ENCODE assay signal across 22 mouse cellular contexts in genomic region chr5:97190695-97191094, GRCm38 (mm10).
DNase-seq lines count a peak whose midpoint lies in the region; ATAC-seq and TF ChIP-seq lines count a peak whose summit lies in the region.
"Had no signal": no experiment of that assay in that cellular context is flagged by ENCODE, and none has a peak within 500 bp of the region (broad histone marks: within the 10 kb centered on the region; RNA-seq: fewer than 3 reads in every experiment).

No protein-coding gene starts in this region.

- no peaks in the 10 kb centered on the region for H3K36me3 ChIP-seq in embryonic facial prominence, embryonic 11.5 days (replicated peaks; ENCODE audit: control insufficient read depth, insufficient read depth, low read depth, low read length)
- no peaks in the 10 kb centered on the region for H3K36me3 ChIP-seq in embryonic facial prominence, embryonic 10.5 days (replicated peaks)
- H3K36me3 ChIP-seq in limb, embryonic 12.5 days = no peaks in the 10 kb centered on the region
- H3K36me3 ChIP-seq in forebrain, embryonic 16.5 days (ENCODE audit: control insufficient read depth, insufficient read depth) = no peaks in the 10 kb centered on the region
- H3K36me3 ChIP-seq: hindbrain, embryonic 15.5 days had no signal

- no peaks in the 10 kb centered on the region for H3K4me1 ChIP-seq in embryonic facial prominence, embryonic 11.5 days (ENCODE audit: control insufficient read depth, insufficient read depth, low read length)
- 0 out of 2 replicates have a peak, but pooled peaks cover 6% of the 10 kb centered on the region for H3K4me1 ChIP-seq in embryonic facial prominence, embryonic 10.5 days
- H3K4me1 ChIP-seq in limb, embryonic 12.5 days (replicated peaks) = peaks cover 19% of the 10 kb centered on the region
- peaks cover 19% of the 10 kb centered on the region for H3K4me1 ChIP-seq in forebrain, embryonic 16.5 days (replicated peaks; ENCODE audit: control insufficient read depth, insufficient read depth, low read length)
- H3K4me1 ChIP-seq: megakaryocyte, embryonic 14.5 days had no signal

- no peak for TF ChIP-seq POLR2A in brain, embryonic 14.5 days (IDR thresholded peaks at IDR 0.05; ENCODE audit: borderline replicate concordance, extremely low read depth, insufficient read depth, insufficient read length, poor library complexity, severe bottlenecking)

- no peak overlapping the region for H3K27ac ChIP-seq in embryonic facial prominence, embryonic 11.5 days (replicated peaks; ENCODE audit: low read depth, low read length)
- no peak overlapping the region for H3K27ac ChIP-seq in embryonic facial prominence, embryonic 10.5 days (replicated peaks)
- peak overlapping the region; percentile 74 for H3K27ac ChIP-seq in limb, embryonic 12.5 days
- no peak overlapping the region; the same call in 1 of the 2 replicates for H3K27ac ChIP-seq in forebrain, embryonic 16.5 days (ENCODE audit: low read length)
- H3K27ac ChIP-seq: hindbrain, embryonic 15.5 days had no signal

- no peak overlapping the region for H3K4me3 ChIP-seq in embryonic facial prominence, embryonic 11.5 days (ENCODE audit: low read depth, low read length)
- H3K4me3 ChIP-seq in embryonic facial prominence, embryonic 10.5 days = no peak overlapping the region
- no peak overlapping the region for H3K4me3 ChIP-seq in limb, embryonic 12.5 days (replicated peaks)
- H3K4me3 ChIP-seq in forebrain, embryonic 16.5 days (replicated peaks; ENCODE audit: low read length) = no peak overlapping the region
- H3K4me3 ChIP-seq: hindbrain, embryonic 15.5 days; megakaryocyte, embryonic 14.5 days had no signal

- H3K4me2 ChIP-seq in embryonic facial prominence, embryonic 11.5 days (ENCODE audit: low read depth, low read length) = no peak overlapping the region
- no peak overlapping the region for H3K4me2 ChIP-seq in limb, embryonic 12.5 days
- no peak overlapping the region for H3K4me2 ChIP-seq in forebrain, embryonic 16.5 days (ENCODE audit: low read length)
- H3K4me2 ChIP-seq: heart, embryonic 11.5 days; hindbrain, embryonic 15.5 days had no signal

- WGBS in embryonic facial prominence, embryonic 11.5 days = 37% methylated on average over 3 of the region's 3 CpGs
- 58% methylated on average over 3 of the region's 3 CpGs for WGBS in embryonic facial prominence, embryonic 10.5 days
- WGBS in limb, embryonic 12.5 days = 14% methylated on average over 3 of the region's 3 CpGs
- WGBS in forebrain, embryonic 16.5 days = 45% methylated on average over 3 of the region's 3 CpGs

- DNase-seq in embryonic facial prominence, embryonic 11.5 days (ENCODE audit: low spot score) = peak; percentile 41
- DNase-seq in embryonic facial prominence, embryonic 10.5 days (ENCODE audit: low spot score) = no peak
- DNase-seq in left cerebral cortex, postnatal 4 days = peak; percentile 18
- DNase-seq in left cerebral cortex, postnatal 10 days (ENCODE audit: extremely low spot score in 1 of 2, low spot score in 2 of 2) = no peak
- DNase-seq in brain, embryonic 14.5 days (ENCODE audit: low read depth) = peak; percentile 52
- no peak for DNase-seq in testis, postnatal 14 days (ENCODE audit: low spot score)
- DNase-seq: adrenal gland, postnatal 36 days; cerebellum, adult 18-20 months; heart, postnatal 14 days; kidney, adult 11 months; kidney, postnatal 14 days; liver, postnatal 0 days; lung, postnatal 14 days; right cerebral cortex, adult 18-20 months; thymus, postnatal 36 days had no signal

- no peak overlapping the region for H3K9ac ChIP-seq in embryonic facial prominence, embryonic 11.5 days (replicated peaks; ENCODE audit: low read length)
- H3K9ac ChIP-seq in limb, embryonic 12.5 days (replicated peaks) = 0 out of 2 replicates have a peak overlapping the region, but pooled peaks have one; percentile 18
- no peak overlapping the region for H3K9ac ChIP-seq in forebrain, embryonic 16.5 days (replicated peaks; ENCODE audit: low read depth, low read length)
- H3K9ac ChIP-seq: hindbrain, embryonic 15.5 days; liver, postnatal 0 days had no signal

- intact Hi-C loops in left cerebral cortex, postnatal 4 days (cut with DNase I) = no loop called here
- intact Hi-C loops in left cerebral cortex, postnatal 10 days (cut with DNase I) = no loop called here

- no peak for TF ChIP-seq CTCF in brain, embryonic 14.5 days (IDR thresholded peaks at IDR 0.05; ENCODE audit: borderline replicate concordance, extremely low read depth, insufficient read depth, insufficient read length)

- no peaks in the 10 kb centered on the region for H3K9me3 ChIP-seq in embryonic facial prominence, embryonic 11.5 days (replicated peaks; ENCODE audit: control insufficient read depth, low read length)
- no peaks in the 10 kb centered on the region for H3K9me3 ChIP-seq in embryonic facial prominence, embryonic 10.5 days
- no peaks in the 10 kb centered on the region for H3K9me3 ChIP-seq in limb, embryonic 12.5 days
- no peaks in the 10 kb centered on the region for H3K9me3 ChIP-seq in forebrain, embryonic 16.5 days (ENCODE audit: control insufficient read depth, low read length)
- H3K9me3 ChIP-seq: hindbrain, embryonic 15.5 days; megakaryocyte, embryonic 14.5 days had no signal

- no peaks in the 10 kb centered on the region for H3K27me3 ChIP-seq in embryonic facial prominence, embryonic 11.5 days (ENCODE audit: control insufficient read depth, insufficient read depth, low read length)
- no peaks in the 10 kb centered on the region for H3K27me3 ChIP-seq in embryonic facial prominence, embryonic 10.5 days (replicated peaks; ENCODE audit: low read depth, poor library complexity, severe bottlenecking)
- no peaks in the 10 kb centered on the region for H3K27me3 ChIP-seq in limb, embryonic 12.5 days
- no peaks in the 10 kb centered on the region for H3K27me3 ChIP-seq in forebrain, embryonic 16.5 days (replicated peaks; ENCODE audit: control insufficient read depth, insufficient read depth, low read length)
- H3K27me3 ChIP-seq: megakaryocyte, embryonic 14.5 days had no signal

- no peak for ATAC-seq in embryonic facial prominence, embryonic 11.5 days (replicated peaks; ENCODE audit: insufficient number of reproducible peaks, low FRiP score, low TSS enrichment, low read depth)
- ATAC-seq in limb, embryonic 12.5 days (ENCODE audit: insufficient number of reproducible peaks, insufficient read depth, low FRiP score, low TSS enrichment, low read depth) = peak; percentile 71; the same call in 1 of the 2 replicates
- ATAC-seq in forebrain, embryonic 16.5 days = no peak
- ATAC-seq: CD4-positive, CD25-positive, alpha-beta regulatory T cell, adult 4 months; liver, postnatal 0 days; midbrain, embryonic 16.5 days had no signal

Comparison
In these comparisons a context has a peak if more than half of its experiments do, and no peak if none do; other contexts are left out.
1. DNase-seq: peak in embryonic facial prominence, embryonic 11.5 days (single experiment), left cerebral cortex, postnatal 4 days (single experiment) and brain, embryonic 14.5 days (single experiment); none in embryonic facial prominence, embryonic 10.5 days (single experiment), left cerebral cortex, postnatal 10 days (0 of 2) and testis, postnatal 14 days (single experiment).